Mouse (Mus musculus): ENCODE results near the gene Strada. TPM values are rescaled to one million over a fixed set of nuclear protein-coding genes. Genes with fewer than 3 reads are reported as not detected.
"Not testable (repeated sequence)": the region's sequence is repeated elsewhere in the genome, so short reads cannot be mapped to it uniquely, and the experiment has no call there.

Gene Strada
- total RNA-seq (2021): 10 to 100 TPM; 32.0 to 34.3 TPM
- long read RNA-seq, experiment 1, transcript Strada-203 (2 exons, 3,386 nt): major isoform, 5 of 21 reads
- long read RNA-seq, experiment 1, partial matches to known transcripts: 1 of 21 reads
- long read RNA-seq, experiment 1, other reads (novel, unspliced or antisense): 13 of 21 reads
- long read RNA-seq, experiment 2, transcript Strada-203 (2 exons, 3,386 nt): major isoform, 5 of 18 reads
- long read RNA-seq, experiment 2, partial matches to known transcripts: 3 of 18 reads
- long read RNA-seq, experiment 2, other reads (novel, unspliced or antisense): 8 of 18 reads

- no peak for TF ChIP-seq CTCF (conservative IDR thresholded peaks at IDR 0.05)
- Histone ChIP-seq H3K27ac (no peak within 1 kb of the TSS), H3K4me3 (no peak within 1 kb of the TSS)
- DNase-seq (ENCODE audit: low spot score in 2 of 2): no peak
Observed at GRCm38 (mm10) chr11:106202123-106202465, at the start of gene Strada. Gene Strada, minus strand, starts transcription at chr11:106202168.

- no peak for DNase-seq (ENCODE audit: low spot score in 2 of 2)
- Histone ChIP-seq H3K27ac (no peak overlapping the region), H3K4me3 (no peak overlapping the region)
- no peak for TF ChIP-seq CTCF (conservative IDR thresholded peaks at IDR 0.05)
Observed at GRCm38 (mm10) chr11:106249326-106249725, 47.4 kb upstream of the Strada start.

- no peak overlapping the region for H3K27ac ChIP-seq
- DNase-seq (ENCODE audit: low spot score in 2 of 2): no peak
- peak; percentile 74 for TF ChIP-seq CTCF (conservative IDR thresholded peaks at IDR 0.05)
- H3K4me3 ChIP-seq: no peak overlapping the region
Observed at GRCm38 (mm10) chr11:106246834-106247233, 44.9 kb upstream of the Strada start.

GRCm38 (mm10) chr11:106233978-106234377 lies 32.0 kb upstream of the Strada start:
- not testable (repeated sequence) for H3K27ac ChIP-seq; DNase-seq (ENCODE audit: low spot score in 2 of 2); H3K4me3 ChIP-seq
- peak; percentile 67 for TF ChIP-seq CTCF (conservative IDR thresholded peaks at IDR 0.05)

- Histone ChIP-seq H3K4me3 (no peak overlapping the region), H3K27ac (no peak overlapping the region)
- DNase-seq (ENCODE audit: low spot score in 2 of 2): no peak
- no peak for TF ChIP-seq CTCF (conservative IDR thresholded peaks at IDR 0.05)
Observed at GRCm38 (mm10) chr11:106220603-106221002, 18.6 kb upstream of the Strada start.

- peak; percentile 92 to 94 for DNase-seq (ENCODE audit: low spot score in 2 of 2)
- Histone ChIP-seq H3K4me3 (peak within 1 kb of the TSS; percentile 98), H3K27ac (peak within 1 kb of the TSS; percentile 96)
- no peak for TF ChIP-seq CTCF (conservative IDR thresholded peaks at IDR 0.05)
Observed at GRCm38 (mm10) chr11:106216730-106217490, 14.9 kb upstream of the Strada start, which contains the start of gene Ddx42. Gene Ddx42, plus strand, starts transcription at chr11:106216926.

- H3K27ac ChIP-seq: peak within 1 kb of the TSS; percentile 96
- peak within 1 kb of the TSS; percentile 98 for H3K4me3 ChIP-seq
- DNase-seq (ENCODE audit: low spot score in 2 of 2): peak; percentile 94 to 98
- TF ChIP-seq CTCF (conservative IDR thresholded peaks at IDR 0.05): no peak
Observed at GRCm38 (mm10) chr11:106215927-106216729, 14.2 kb upstream of the Strada start, which contains the start of gene Ccdc47. Gene Ccdc47, minus strand, starts transcription at chr11:106216344.

GRCm38 (mm10) chr11:106215450-106215859 lies 13.5 kb upstream of the Strada start:
- peak overlapping the region; percentile 96 for H3K27ac ChIP-seq

GRCm38 (mm10) chr11:106214856-106215255 lies 12.9 kb upstream of the Strada start:
- DNase-seq (ENCODE audit: low spot score in 2 of 2): no peak
- TF ChIP-seq CTCF (conservative IDR thresholded peaks at IDR 0.05): no peak
- Histone ChIP-seq H3K4me3 (peak overlapping the region; percentile 98), H3K27ac (peak overlapping the region; percentile 96; the same call in 1 of the 2 replicates)

More at GRCm38 (mm10) chr11:106215450-106215859, 13.5 kb upstream of the Strada start:
- no peak for DNase-seq (ENCODE audit: low spot score in 2 of 2)
- no peak for TF ChIP-seq CTCF (conservative IDR thresholded peaks at IDR 0.05)
- peak overlapping the region; percentile 98 for H3K4me3 ChIP-seq

- Histone ChIP-seq H3K27ac (peak overlapping the region; percentile 47), H3K4me3 (peak overlapping the region; percentile 13; the same call in 1 of the 2 replicates)
- TF ChIP-seq CTCF (conservative IDR thresholded peaks at IDR 0.05): no peak
- DNase-seq (ENCODE audit: low spot score in 2 of 2): no peak
Observed at GRCm38 (mm10) chr11:106212771-106213170, 10.8 kb upstream of the Strada start.

GRCm38 (mm10) chr11:106201337-106202122 lies 438 bp downstream of the Strada start:
- Histone ChIP-seq H3K27ac (no peak overlapping the region), H3K4me3 (no peak overlapping the region)
- DNase-seq (ENCODE audit: low spot score in 2 of 2): no peak
- no peak for TF ChIP-seq CTCF (conservative IDR thresholded peaks at IDR 0.05)

- Histone ChIP-seq H3K27ac (no peak overlapping the region), H3K4me3 (no peak overlapping the region)
- DNase-seq (ENCODE audit: low spot score in 2 of 2): no peak
- no peak for TF ChIP-seq CTCF (conservative IDR thresholded peaks at IDR 0.05)
Observed at GRCm38 (mm10) chr11:106200756-106201155, 1.2 kb downstream of the Strada start.

GRCm38 (mm10) chr11:106199997-106200396 lies 2.0 kb downstream of the Strada start:
- not testable (repeated sequence) for H3K27ac ChIP-seq; H3K4me3 ChIP-seq; DNase-seq (ENCODE audit: low spot score in 2 of 2)

Data from layer of hippocampus, adult 2 months (tissue).